Mouse (Mus musculus): ENCODE measurements at regions not wholly inside any gene's neighbourhood (a gene's known extent, or its start where the extent isn't known, plus 50 kb on each side); places are given as distances from the start of the nearest gene placed in this dataset.

DNA sequence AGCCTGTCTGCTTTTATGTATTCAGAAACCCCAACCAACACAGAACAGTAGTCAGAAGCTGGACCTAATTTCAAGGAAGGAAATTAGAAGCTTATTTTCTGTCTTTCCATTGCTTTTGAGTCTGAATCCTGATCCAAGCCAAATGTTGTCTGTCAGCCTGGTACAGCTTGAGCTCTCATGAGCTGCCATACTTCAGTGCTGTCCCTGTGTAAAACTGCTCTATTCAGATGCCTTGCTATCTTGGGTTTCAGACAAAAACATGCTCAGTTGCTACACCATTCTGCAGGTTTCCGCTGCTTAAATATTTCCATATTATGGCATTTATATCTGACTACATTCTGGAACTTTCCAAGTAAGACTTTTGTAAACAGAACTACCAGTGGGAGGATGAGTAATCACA, 1403.2 kb downstream of the Epha7 start:
- Histone ChIP-seq H3K9me3 (no peaks in the 10 kb centered on the region), H3K27ac (replicated peaks) (no peak overlapping the region), H3K36me3 (no peaks in the 10 kb centered on the region), H3K4me1 (replicated peaks) (no peaks in the 10 kb centered on the region), H3K4me2 (no peak overlapping the region), H3K4me3 (no peak overlapping the region), H3K27me3 (no peaks in the 10 kb centered on the region), H3K9ac (no peak overlapping the region)
- WGBS: 92% methylated on average over 1 of the region's 1 CpGs
- ATAC-seq (ENCODE audit: low FRiP score, low read depth): no peak

GRCm38 (mm10) chr4:30227139-30227538, 1414.2 kb downstream of the Epha7 start:
- Histone ChIP-seq H3K4me1 (replicated peaks) (no peaks in the 10 kb centered on the region), H3K27ac (replicated peaks) (no peak overlapping the region), H3K9me3 (no peaks in the 10 kb centered on the region), H3K27me3 (no peaks in the 10 kb centered on the region), H3K4me3 (no peak overlapping the region), H3K36me3 (no peaks in the 10 kb centered on the region), H3K4me2 (no peak overlapping the region), H3K9ac (no peak overlapping the region)
- ATAC-seq (ENCODE audit: low FRiP score, low read depth): no peak

- Histone ChIP-seq H3K9me3 (no peaks in the 10 kb centered on the region), H3K36me3 (no peaks in the 10 kb centered on the region), H3K9ac (no peak overlapping the region), H3K4me3 (no peak overlapping the region), H3K4me2 (no peak overlapping the region), H3K27ac (replicated peaks) (no peak overlapping the region), H3K27me3 (no peaks in the 10 kb centered on the region), H3K4me1 (replicated peaks) (no peaks in the 10 kb centered on the region)
- 0 out of 2 replicates have a peak, but pooled peaks have one; percentile 54 for ATAC-seq (ENCODE audit: low FRiP score, low read depth)
- 53% methylated on average over 2 of the region's 2 CpGs for WGBS
Measured at GRCm38 (mm10) chr4:30262101-30262500, 1449.2 kb downstream of the Epha7 start.

GRCm38 (mm10) chr4:30268026-30268425, 1455.1 kb downstream of the Epha7 start:
- no peaks in the 10 kb centered on the region for H3K4me1 ChIP-seq (replicated peaks)
- H3K4me2 ChIP-seq: no peak overlapping the region
- no peaks in the 10 kb centered on the region for H3K36me3 ChIP-seq
- no peak overlapping the region for H3K4me3 ChIP-seq
- H3K9ac ChIP-seq: no peak overlapping the region
- WGBS: 65% methylated on average over 3 of the region's 3 CpGs
- no peaks in the 10 kb centered on the region for H3K27me3 ChIP-seq
- no peaks in the 10 kb centered on the region for H3K9me3 ChIP-seq
- no peak for ATAC-seq (ENCODE audit: low FRiP score, low read depth)
- H3K27ac ChIP-seq (replicated peaks): no peak overlapping the region

- Histone ChIP-seq H3K4me1 (replicated peaks) (no peaks in the 10 kb centered on the region), H3K9me3 (no peaks in the 10 kb centered on the region), H3K4me3 (no peak overlapping the region), H3K4me2 (no peak overlapping the region), H3K27me3 (no peaks in the 10 kb centered on the region), H3K36me3 (no peaks in the 10 kb centered on the region), H3K9ac (no peak overlapping the region), H3K27ac (replicated peaks) (no peak overlapping the region)
- ATAC-seq (ENCODE audit: low FRiP score, low read depth): no peak
Measured at GRCm38 (mm10) chr4:30270000-30270399, 1457.1 kb downstream of the Epha7 start.

DNA sequence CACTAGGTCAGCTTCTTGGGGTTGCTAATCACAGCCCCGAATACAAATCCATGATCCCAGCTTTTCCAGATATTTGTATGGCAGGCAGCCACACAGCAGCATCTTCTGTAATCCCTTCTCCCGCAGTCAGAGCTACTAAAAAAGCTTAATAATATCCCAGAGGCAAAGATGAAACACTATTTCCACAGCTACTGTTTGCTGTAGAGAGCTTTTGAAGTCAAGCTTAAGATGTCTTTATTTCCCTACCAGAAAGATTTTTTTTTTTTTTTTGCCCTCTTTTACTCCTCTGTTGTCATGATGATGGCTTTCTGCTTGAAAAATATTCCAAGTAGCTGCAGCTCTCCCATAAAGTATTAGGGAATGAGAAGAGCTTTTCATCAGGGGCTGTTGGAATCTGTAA, 1499.5 kb downstream of the Epha7 start:
- Histone ChIP-seq H3K4me3 (no peak overlapping the region), H3K4me2 (peak overlapping the region; percentile 34), H3K9ac (no peak overlapping the region), H3K9me3 (no peaks in the 10 kb centered on the region), H3K27me3 (no peaks in the 10 kb centered on the region), H3K36me3 (no peaks in the 10 kb centered on the region), H3K4me1 (replicated peaks) (peaks cover 4% of the 10 kb centered on the region; the same call in 1 of the 2 replicates), H3K27ac (replicated peaks) (no peak overlapping the region)
- ATAC-seq (ENCODE audit: low FRiP score, low read depth): no peak
- WGBS: 42% methylated on average over 2 of the region's 2 CpGs

- peak overlapping the region; percentile 34 for H3K4me2 ChIP-seq
- H3K4me3 ChIP-seq: no peak overlapping the region
- no peaks in the 10 kb centered on the region for H3K27me3 ChIP-seq
- H3K9me3 ChIP-seq: no peaks in the 10 kb centered on the region
- H3K9ac ChIP-seq: no peak overlapping the region
- no peak for ATAC-seq (ENCODE audit: low FRiP score, low read depth)
- H3K27ac ChIP-seq (replicated peaks): no peak overlapping the region
- peaks cover 4% of the 10 kb centered on the region; the same call in 1 of the 2 replicates for H3K4me1 ChIP-seq (replicated peaks)
- 47% methylated on average over 7 of the region's 7 CpGs for WGBS
- no peaks in the 10 kb centered on the region for H3K36me3 ChIP-seq
Measured at GRCm38 (mm10) chr4:30312956-30313355, 1500.0 kb downstream of the Epha7 start.

DNA sequence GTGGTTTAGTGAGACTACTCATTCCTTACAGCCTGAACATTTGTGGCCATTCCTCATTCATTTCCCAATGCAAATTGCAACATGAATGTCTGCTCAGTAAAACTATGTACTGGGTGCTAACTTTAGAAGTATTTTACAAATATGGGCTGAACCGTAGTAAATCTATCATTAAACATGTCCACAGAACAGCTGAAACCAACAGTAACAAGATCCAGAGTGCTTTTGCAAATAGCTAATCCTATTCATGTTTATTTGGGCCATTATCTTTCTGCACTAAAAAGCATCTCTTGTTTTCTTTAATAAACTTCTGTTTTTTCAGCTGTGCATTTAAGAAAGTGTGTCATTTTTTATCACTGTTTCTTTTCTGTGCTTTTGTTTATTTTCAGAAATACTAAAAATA, 1502.4 kb downstream of the Epha7 start:
- Histone ChIP-seq H3K4me1 (replicated peaks) (peaks cover 4% of the 10 kb centered on the region; the same call in 1 of the 2 replicates), H3K4me3 (no peak overlapping the region), H3K9ac (no peak overlapping the region), H3K27ac (replicated peaks) (no peak overlapping the region), H3K9me3 (no peaks in the 10 kb centered on the region), H3K4me2 (no peak overlapping the region), H3K27me3 (no peaks in the 10 kb centered on the region), H3K36me3 (no peaks in the 10 kb centered on the region)
- no peak for ATAC-seq (ENCODE audit: low FRiP score, low read depth)
- 71% methylated on average over 1 of the region's 1 CpGs for WGBS

DNA sequence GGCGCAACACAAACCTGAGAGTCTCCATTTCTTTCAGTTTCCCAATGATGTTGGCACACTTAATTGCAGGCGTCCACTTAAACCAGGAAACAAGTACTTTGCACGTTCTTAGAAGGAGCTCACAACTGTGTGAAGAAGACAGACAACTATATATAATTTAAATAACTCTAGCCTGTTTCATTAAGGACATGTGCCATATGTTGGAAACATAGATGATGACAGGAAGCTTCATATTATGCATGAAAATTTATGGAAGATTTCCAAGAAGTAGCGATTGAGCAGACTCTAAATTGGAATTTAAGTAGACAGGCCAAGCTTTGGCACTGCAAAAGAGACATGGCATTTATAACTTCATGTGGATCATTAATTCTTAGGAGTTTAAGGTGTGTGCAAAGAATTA, 1504.1 kb downstream of the Epha7 start:
- Histone ChIP-seq H3K4me2 (no peak overlapping the region), H3K9ac (no peak overlapping the region), H3K36me3 (no peaks in the 10 kb centered on the region), H3K4me3 (no peak overlapping the region), H3K27ac (replicated peaks) (no peak overlapping the region), H3K4me1 (replicated peaks) (peaks cover 4% of the 10 kb centered on the region; the same call in 1 of the 2 replicates), H3K9me3 (no peaks in the 10 kb centered on the region), H3K27me3 (no peaks in the 10 kb centered on the region)
- ATAC-seq (ENCODE audit: low FRiP score, low read depth): no peak
- 84% methylated on average over 4 of the region's 4 CpGs for WGBS

DNA sequence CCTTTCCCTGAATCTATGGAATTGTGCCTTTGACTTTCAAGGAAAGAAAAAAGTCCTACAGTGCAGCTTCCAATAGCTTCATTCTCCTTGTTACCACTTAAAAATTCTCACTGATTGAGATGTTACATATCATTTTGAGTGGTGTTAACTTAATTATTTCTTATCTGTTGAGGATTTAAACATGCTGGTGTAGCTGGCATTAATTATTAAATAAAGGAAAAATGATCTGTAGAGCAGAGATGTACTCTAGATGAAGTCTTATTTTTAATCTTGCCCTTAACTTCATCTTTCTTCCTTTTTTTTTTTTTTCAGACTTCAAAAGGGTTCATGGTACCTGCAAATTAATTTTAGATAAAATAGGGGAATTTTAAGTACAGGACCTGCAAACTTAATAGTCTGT, 1507.1 kb downstream of the Epha7 start:
- Histone ChIP-seq H3K9ac (no peak overlapping the region), H3K9me3 (no peaks in the 10 kb centered on the region), H3K4me3 (no peak overlapping the region), H3K27me3 (no peaks in the 10 kb centered on the region), H3K36me3 (no peaks in the 10 kb centered on the region), H3K4me1 (replicated peaks) (no peaks in the 10 kb centered on the region), H3K27ac (replicated peaks) (no peak overlapping the region), H3K4me2 (no peak overlapping the region)
- ATAC-seq (ENCODE audit: low FRiP score, low read depth): no peak

DNA sequence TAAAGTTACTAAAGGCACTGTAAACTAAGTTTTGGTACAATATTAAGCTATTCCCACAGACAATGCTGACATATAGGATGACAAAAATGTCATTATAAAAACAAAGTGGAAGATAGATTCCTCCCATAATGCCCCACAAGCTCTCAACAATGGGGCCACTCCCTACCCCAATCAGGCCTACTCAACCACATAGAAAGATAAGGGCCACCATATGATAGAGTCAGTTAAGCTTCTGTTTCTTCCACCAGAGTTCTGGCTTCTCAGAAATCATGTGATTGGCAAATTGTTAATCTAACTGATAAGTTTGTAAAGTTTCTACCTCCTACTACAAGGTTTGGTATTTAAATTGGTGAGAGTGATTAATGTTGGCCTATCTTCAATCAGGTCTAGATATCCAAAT, 1534.6 kb downstream of the Epha7 start:
- ATAC-seq (ENCODE audit: low FRiP score, low read depth): no peak
- Histone ChIP-seq H3K27ac (replicated peaks) (no peak overlapping the region), H3K27me3 (no peaks in the 10 kb centered on the region), H3K36me3 (no peaks in the 10 kb centered on the region), H3K9ac (no peak overlapping the region), H3K4me3 (no peak overlapping the region), H3K4me1 (replicated peaks) (no peaks in the 10 kb centered on the region), H3K4me2 (no peak overlapping the region), H3K9me3 (no peaks in the 10 kb centered on the region)

All from hindbrain, embryonic 15.5 days (tissue).